Mouse (Mus musculus) midbrain, embryonic 12.5 days (tissue): Measurements from ENCODE around the gene Dlg2. TPM values are rescaled to one million over a fixed set of nuclear protein-coding genes. Genes with fewer than 3 reads are reported as not detected.

ENCODE experiments used
- ATAC-seq: fragments of 200-750 bp; cut with Nextera tagmentation; 2 replicates; pipeline ENCODE4 v1.8.0; 2017; ENCODE audit warnings: low read depth, moderate TSS enrichment, moderate library complexity; ENCODE audit not compliant: low FRiP score
- H3K27ac ChIP-seq: fragments of 300-500 bp; sonication (generic); replicated peaks from 2 replicates; pipeline ENCODE4 v1.5.1; 2016; ENCODE audit warnings: mild to moderate bottlenecking
- H3K27me3 ChIP-seq: fragments of 300-500 bp; sonication (generic); 2 replicates; pipeline ENCODE4 v1.6.1; 2016; ENCODE audit warnings: mild to moderate bottlenecking
- H3K36me3 ChIP-seq: fragments of 300-500 bp; sonication (generic); 2 replicates; pipeline ENCODE4 v1.6.1; 2016
- H3K4me1 ChIP-seq: fragments of 300-500 bp; sonication (generic); 2 replicates; pipeline ENCODE4 v1.6.1; 2016
- H3K4me2 ChIP-seq: fragments of 300-500 bp; sonication (generic); replicated peaks from 2 replicates; pipeline ENCODE4 v1.6.1; 2016; ENCODE audit warnings: mild to moderate bottlenecking, moderate library complexity
- H3K4me3 ChIP-seq: fragments of 300-500 bp; sonication (generic); 2 replicates; pipeline ENCODE4 v1.5.1; 2016; ENCODE audit warnings: mild to moderate bottlenecking
- H3K9ac ChIP-seq: fragments of 300-500 bp; sonication (generic); replicated peaks from 2 replicates; pipeline ENCODE4 v1.6.1; 2016; ENCODE audit warnings: mild to moderate bottlenecking, moderate library complexity
- H3K9me3 ChIP-seq: fragments of 300-500 bp; sonication (generic); 2 replicates; pipeline ENCODE4 v1.6.1; 2016; ENCODE audit warnings: mild to moderate bottlenecking
- WGBS: fragments of 180-500 bp; shearing (Covaris S2); methylation state at CpG from one replicate; pipeline ENCODE4 v1.1.7; 2016; 5-methylcytosine and 5-hydroxymethylcytosine counted together
- polyA plus RNA-seq: library from polyadenylated mRNA; unstranded; fragments of >200 nt; fragmentation: Nextera tagmentation; extraction: Ambion mirVana; gene quantifications from 2 replicates; pipeline ENCODE4 v1.2.1, GENCODE M21; 2016

Dlg2 gene
- polyA plus RNA-seq, 1 experiment from 2014 or later, result 4.2 TPM

GRCm38 (mm10) chr7:92181959-92182612 is 1705.6 kb downstream of the Dlg2 start:
- H3K36me3 ChIP-seq, result no peaks in the 10 kb centered on the region
- H3K9me3 ChIP-seq, result no peaks in the 10 kb centered on the region
- H3K27me3 ChIP-seq, result peaks cover 27% of the 10 kb centered on the region
- no peak overlapping the region for H3K27ac ChIP-seq
- peaks cover 22% of the 10 kb centered on the region for H3K4me1 ChIP-seq
- 4% methylated on average over 10 of the region's 10 CpGs for WGBS
- peak; percentile 72 for ATAC-seq
- 0 out of 2 replicates have a peak overlapping the region, but pooled peaks have one; percentile 24 for H3K9ac ChIP-seq
- H3K4me3 ChIP-seq, result peak overlapping the region; percentile 38; the same call in 1 of the 2 replicates
- peak overlapping the region; percentile 58 for H3K4me2 ChIP-seq

GRCm38 (mm10) chr7:92184371-92185059 is 1708.0 kb downstream of the Dlg2 start:
- H3K27me3 ChIP-seq, result peaks cover 27% of the 10 kb centered on the region
- no peaks in the 10 kb centered on the region for H3K9me3 ChIP-seq
- peaks cover 22% of the 10 kb centered on the region for H3K4me1 ChIP-seq
- H3K9ac ChIP-seq, result no peak overlapping the region
- no peak overlapping the region for H3K27ac ChIP-seq
- no peak overlapping the region for H3K4me3 ChIP-seq
- no peaks in the 10 kb centered on the region for H3K36me3 ChIP-seq
- no peak for ATAC-seq
- H3K4me2 ChIP-seq, result no peak overlapping the region
- WGBS, result 90% methylated on average over 7 of the region's 7 CpGs

GRCm38 (mm10) chr7:92186341-92186740 is 1709.9 kb downstream of the Dlg2 start:
- Histone ChIP-seq H3K4me3 (no peak overlapping the region), H3K36me3 (no peaks in the 10 kb centered on the region), H3K9me3 (no peaks in the 10 kb centered on the region), H3K4me2 (no peak overlapping the region), H3K9ac (no peak overlapping the region), H3K4me1 (peaks cover 11% of the 10 kb centered on the region), H3K27me3 (peaks cover 14% of the 10 kb centered on the region), H3K27ac (no peak overlapping the region)
- WGBS, result 87% methylated on average over 5 of the region's 5 CpGs
- ATAC-seq, result no peak

- Histone ChIP-seq H3K4me2 (no peak overlapping the region), H3K4me3 (no peak overlapping the region), H3K27ac (no peak overlapping the region), H3K36me3 (no peaks in the 10 kb centered on the region), H3K27me3 (no peaks in the 10 kb centered on the region), H3K9me3 (no peaks in the 10 kb centered on the region), H3K4me1 (no peaks in the 10 kb centered on the region), H3K9ac (no peak overlapping the region)
- ATAC-seq, result no peak
- WGBS, result 69% methylated on average over 6 of the region's 6 CpGs
Measured at GRCm38 (mm10) chr7:92189149-92189548, 1712.7 kb downstream of the Dlg2 start.

GRCm38 (mm10) chr7:92196004-92196403 is 1719.5 kb downstream of the Dlg2 start:
- no peaks in the 10 kb centered on the region for H3K36me3 ChIP-seq
- no peak overlapping the region for H3K9ac ChIP-seq
- H3K4me1 ChIP-seq, result no peaks in the 10 kb centered on the region
- no peak overlapping the region for H3K4me3 ChIP-seq
- H3K27me3 ChIP-seq, result no peaks in the 10 kb centered on the region
- 76% methylated on average over 4 of the region's 4 CpGs for WGBS
- H3K9me3 ChIP-seq, result no peaks in the 10 kb centered on the region
- no peak overlapping the region for H3K4me2 ChIP-seq
- H3K27ac ChIP-seq, result no peak overlapping the region
- no peak for ATAC-seq

GRCm38 (mm10) chr7:92197621-92198020 is 1721.1 kb downstream of the Dlg2 start:
- no peak overlapping the region for H3K27ac ChIP-seq
- WGBS, result 82% methylated on average over 3 of the region's 3 CpGs
- no peak for ATAC-seq

GRCm38 (mm10) chr7:92199131-92199530 is 1722.7 kb downstream of the Dlg2 start:
- no peaks in the 10 kb centered on the region for H3K9me3 ChIP-seq
- H3K4me2 ChIP-seq, result no peak overlapping the region
- H3K4me3 ChIP-seq, result no peak overlapping the region
- no peak for ATAC-seq
- no peak overlapping the region for H3K9ac ChIP-seq
- H3K27ac ChIP-seq, result no peak overlapping the region
- WGBS, result 83% methylated on average over 1 of the region's 1 CpGs
- no peaks in the 10 kb centered on the region for H3K27me3 ChIP-seq
- no peaks in the 10 kb centered on the region for H3K4me1 ChIP-seq
- H3K36me3 ChIP-seq, result no peaks in the 10 kb centered on the region

More at GRCm38 (mm10) chr7:92197621-92198020, 1721.1 kb downstream of the Dlg2 start:
- Histone ChIP-seq H3K9ac (no peak overlapping the region), H3K27me3 (no peaks in the 10 kb centered on the region), H3K4me3 (no peak overlapping the region), H3K36me3 (no peaks in the 10 kb centered on the region), H3K9me3 (no peaks in the 10 kb centered on the region), H3K4me2 (no peak overlapping the region), H3K4me1 (no peaks in the 10 kb centered on the region)

GRCm38 (mm10) chr7:92210701-92211100 is 1734.2 kb downstream of the Dlg2 start:
- no peaks in the 10 kb centered on the region for H3K36me3 ChIP-seq
- no peaks in the 10 kb centered on the region for H3K9me3 ChIP-seq

GRCm38 (mm10) chr7:92213751-92214150 is 1737.3 kb downstream of the Dlg2 start:
- WGBS, result 87% methylated on average over 5 of the region's 5 CpGs
- Histone ChIP-seq H3K27me3 (no peaks in the 10 kb centered on the region), H3K4me2 (no peak overlapping the region), H3K4me1 (no peaks in the 10 kb centered on the region), H3K4me3 (no peak overlapping the region), H3K9ac (no peak overlapping the region), H3K27ac (no peak overlapping the region), H3K9me3 (no peaks in the 10 kb centered on the region), H3K36me3 (no peaks in the 10 kb centered on the region)
- no peak for ATAC-seq

More at GRCm38 (mm10) chr7:92210701-92211100, 1734.2 kb downstream of the Dlg2 start:
- no peak overlapping the region for H3K9ac ChIP-seq
- no peak overlapping the region for H3K27ac ChIP-seq
- H3K27me3 ChIP-seq, result no peaks in the 10 kb centered on the region
- ATAC-seq, result no peak
- WGBS, result 95% methylated on average over 5 of the region's 5 CpGs
- no peak overlapping the region for H3K4me3 ChIP-seq
- no peak overlapping the region for H3K4me2 ChIP-seq
- H3K4me1 ChIP-seq, result no peaks in the 10 kb centered on the region

GRCm38 (mm10) chr7:92218171-92218570 is 1741.7 kb downstream of the Dlg2 start:
- Histone ChIP-seq H3K9ac (no peak overlapping the region), H3K4me1 (no peaks in the 10 kb centered on the region), H3K27ac (no peak overlapping the region), H3K4me2 (no peak overlapping the region), H3K36me3 (no peaks in the 10 kb centered on the region), H3K27me3 (no peaks in the 10 kb centered on the region), H3K4me3 (no peak overlapping the region), H3K9me3 (no peaks in the 10 kb centered on the region)
- no peak for ATAC-seq

- Histone ChIP-seq H3K4me3 (no peak overlapping the region), H3K9ac (no peak overlapping the region), H3K27me3 (no peaks in the 10 kb centered on the region), H3K36me3 (no peaks in the 10 kb centered on the region), H3K9me3 (no peaks in the 10 kb centered on the region), H3K4me1 (no peaks in the 10 kb centered on the region), H3K4me2 (no peak overlapping the region), H3K27ac (no peak overlapping the region)
- no peak for ATAC-seq
Measured at GRCm38 (mm10) chr7:92220619-92221018, 1744.1 kb downstream of the Dlg2 start.

GRCm38 (mm10) chr7:92234476-92235202 is 1758.2 kb downstream of the Dlg2 start:
- H3K27me3 ChIP-seq, result no peaks in the 10 kb centered on the region
- H3K4me1 ChIP-seq, result peaks cover 18% of the 10 kb centered on the region
- H3K27ac ChIP-seq, result no peak overlapping the region
- WGBS, result 43% methylated on average over 11 of the region's 11 CpGs
- peak overlapping the region; percentile 59 for H3K4me2 ChIP-seq
- H3K4me3 ChIP-seq, result peak overlapping the region; percentile 42
- peak; percentile 64 for ATAC-seq
- H3K9ac ChIP-seq, result peak overlapping the region; percentile 47
- H3K36me3 ChIP-seq, result no peaks in the 10 kb centered on the region
- H3K9me3 ChIP-seq, result no peaks in the 10 kb centered on the region
